Mouse (Mus musculus) right cerebral cortex, postnatal 36 days (tissue): Measurements from ENCODE around the gene Tmed1.
"Not testable (repeated sequence)": the region's sequence is repeated elsewhere in the genome, so short reads cannot be mapped to it uniquely, and the experiment has no call there.

Experiments
- DNase-seq, 2 experiments: peaks; one replicate each; pipeline ENCODE4 v3.0.0; 2022; ENCODE audit warnings: low spot score in 2 of 2, mixed read lengths in 1 of 2

The Tmed1 gene

GRCm38 (mm10) chr9:21472913-21473312 lies 37.1 kb downstream of the Tmed1 start:
- peak; percentile 21 to 43 for DNase-seq

- no peak for DNase-seq
Observed at GRCm38 (mm10) chr9:21469032-21470024, 40.7 kb downstream of the Tmed1 start.

GRCm38 (mm10) chr9:21464565-21464928 lies 45.5 kb downstream of the Tmed1 start:
- not testable (repeated sequence) for DNase-seq

GRCm38 (mm10) chr9:21463766-21464564 lies 46.1 kb downstream of the Tmed1 start:
- DNase-seq = no peak

- DNase-seq = peak in 1 of 2 experiments; percentile 40
Observed at GRCm38 (mm10) chr9:21463138-21463590, 46.9 kb downstream of the Tmed1 start.

GRCm38 (mm10) chr9:21460400-21460940 lies 49.6 kb downstream of the Tmed1 start:
- no peak for DNase-seq

GRCm38 (mm10) chr9:21458821-21459220 lies 51.2 kb downstream of the Tmed1 start:
- no peak for DNase-seq
